Mouse (Mus musculus): ENCODE data around the gene Rdh7. TPM values are rescaled to one million over a fixed set of nuclear protein-coding genes. Genes with fewer than 3 reads are reported as not detected.

Gene Rdh7
- total RNA-seq, 2 experiments from 2014 or later, result 0.95 to 46.8 TPM

Other genes starting within 250 kb of the Rdh7 start
- gene Stat6, start 245.8 kb downstream of the Rdh7 start, total RNA-seq (2021), result 10 to 100 TPM; 72.7 to 78.0 TPM
- gene Nemp1, start 221.9 kb downstream of the Rdh7 start, total RNA-seq (2021), result 10 to 100 TPM; 11.6 to 13.2 TPM
- gene Nab2, start 220.2 kb downstream of the Rdh7 start, total RNA-seq (2021), result 10 to 100 TPM; 22.8 to 24.4 TPM
- 1 to 10 TPM; 1.6 to 2.1 TPM for gene Myo1a, start 183.6 kb downstream of the Rdh7 start, total RNA-seq (2021)
- under 1 TPM in 1 of 2 experiments, not detected in 1; 0.48 TPM for gene Tac2, start 164.3 kb downstream of the Rdh7 start, total RNA-seq (2021)
- gene Zbtb39, start 149.3 kb downstream of the Rdh7 start, total RNA-seq (2021), result 10 to 100 TPM; 16.2 to 17.4 TPM
- 10 to 100 TPM; 13.7 to 17.4 TPM for gene Gpr182, start 137.1 kb downstream of the Rdh7 start, total RNA-seq (2021)
- gene Rdh1, start 129.1 kb downstream of the Rdh7 start, total RNA-seq (2021), result 1 to 10 TPM; 1.3 to 1.9 TPM
- 1 to 10 TPM; 2.3 to 2.5 TPM for gene Rdh16f1, start 129.0 kb downstream of the Rdh7 start, total RNA-seq (2021)
- gene Rdh9, start 112.4 kb downstream of the Rdh7 start, total RNA-seq (2021), result 1 to 10 TPM in 1 of 2 experiments, not detected in 1; 4.3 TPM
- gene Rdh16, start 87.7 kb downstream of the Rdh7 start, total RNA-seq (2021), result 1 to 10 TPM in 1 of 2 experiments, under 1 TPM in 1; 0.28 to 2.1 TPM
- 1 to 10 TPM in 1 of 2 experiments, under 1 TPM in 1; 0.23 to 7.3 TPM for gene Rdh19, start 38.9 kb downstream of the Rdh7 start, total RNA-seq (2021)
- under 1 TPM; 0.82 to 0.90 TPM for gene Rdh16f2, start 22.3 kb downstream of the Rdh7 start, total RNA-seq (2021)
- under 1 TPM in 1 of 2 experiments, not detected in 1; 0.25 TPM for gene Sdr9c7, start 9.7 kb upstream of the Rdh7 start, total RNA-seq (2021)
- gene Hsd17b6, start 118.8 kb upstream of the Rdh7 start, total RNA-seq (2021), result 1 to 10 TPM in 1 of 2 experiments, under 1 TPM in 1; 0.22 to 8.9 TPM
- 10 to 100 TPM; 22.3 to 26.6 TPM for gene Prim1, start 126.4 kb upstream of the Rdh7 start, total RNA-seq (2021)
- gene Naca, start 146.8 kb upstream of the Rdh7 start, total RNA-seq (2021), result 100 to 1,000 TPM; 823 to 829 TPM
- gene Ptges3, start 170.1 kb upstream of the Rdh7 start, total RNA-seq (2021), result 100 to 1,000 TPM; 152 to 160 TPM
- gene Atp5b, start 194.5 kb upstream of the Rdh7 start, total RNA-seq (2021), result 1,000 to 10,000 TPM; 2,157 to 2,362 TPM
- gene Baz2a, start 202.8 kb upstream of the Rdh7 start, total RNA-seq (2021), result 10 to 100 TPM; 70.6 to 72.2 TPM

Measured in adrenal gland, postnatal 4 days (tissue).